Mouse (Mus musculus): ENCODE data around the gene Ubac2. TPM values are rescaled to one million over a fixed set of nuclear protein-coding genes. Genes with fewer than 3 reads are reported as not detected.

Gene Ubac2
- polyA plus RNA-seq, 1 experiment from 2014 or later, result 66.3 TPM

DNA sequence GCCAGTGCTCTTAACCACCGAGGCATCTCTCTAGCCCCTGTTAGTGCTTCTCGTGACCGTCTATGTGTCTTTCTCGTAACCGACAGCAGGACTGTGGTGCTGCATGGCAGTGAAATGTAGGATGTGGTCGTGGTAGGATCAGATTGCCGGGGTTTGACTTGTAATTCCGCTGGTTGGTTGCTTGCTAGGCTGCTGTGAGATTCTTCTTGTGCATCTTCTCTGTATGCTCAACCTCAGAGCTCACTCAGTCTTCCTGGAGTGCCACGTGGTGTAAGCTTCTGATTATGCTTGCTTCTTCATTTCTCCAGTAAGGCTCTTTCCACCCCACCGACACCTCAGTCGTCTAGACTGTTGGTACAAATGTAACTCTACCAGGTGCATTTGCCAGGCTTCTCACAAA lies 20.1 kb downstream of the Ubac2 start:
- Histone ChIP-seq H3K9ac (ENCODE audit: low read depth, low read length) (no peak overlapping the region), H3K4me3 (ENCODE audit: low read depth, low read length) (no peak overlapping the region), H3K27me3 (ENCODE audit: control insufficient read depth, insufficient read depth, low read length) (no peaks in the 10 kb centered on the region), H3K4me2 (replicated peaks; ENCODE audit: low read depth, low read length) (no peak overlapping the region), H3K9me3 (ENCODE audit: control insufficient read depth, low read length) (no peaks in the 10 kb centered on the region), H3K36me3 (ENCODE audit: control insufficient read depth, insufficient read depth, low read length) (no peaks in the 10 kb centered on the region), H3K4me1 (replicated peaks; ENCODE audit: control insufficient read depth, insufficient read depth, low read length) (no peaks in the 10 kb centered on the region), H3K27ac (ENCODE audit: low read depth, low read length) (no peak overlapping the region)
- 92% methylated on average over 11 of the region's 11 CpGs for WGBS
- no peak for ATAC-seq (ENCODE audit: low FRiP score)
- DNase-seq (ENCODE audit: low spot score), result no peak

DNA sequence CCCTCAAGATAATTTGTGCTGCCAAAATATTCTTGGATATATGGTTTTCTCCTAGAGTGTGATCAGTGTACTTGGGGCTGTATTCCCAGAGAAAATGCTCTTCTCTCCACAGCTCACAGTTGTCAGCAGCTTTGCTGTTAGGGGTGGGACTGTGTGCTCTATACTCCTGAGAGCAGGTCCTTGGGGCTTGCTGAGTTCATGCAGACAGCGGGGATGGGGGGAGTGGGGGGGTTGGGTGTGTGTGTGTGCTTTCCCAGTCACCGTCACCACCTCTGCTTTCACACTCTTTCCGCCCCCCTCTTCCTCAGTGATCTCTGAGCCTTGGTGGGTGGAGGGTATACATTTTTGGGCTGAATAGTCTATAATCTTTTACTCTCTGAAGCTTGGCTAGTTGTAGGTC lies 20.7 kb downstream of the Ubac2 start:
- H3K4me3 ChIP-seq (ENCODE audit: low read depth, low read length), result no peak overlapping the region
- no peak overlapping the region for H3K9ac ChIP-seq (ENCODE audit: low read depth, low read length)
- WGBS, result 86% methylated on average over 3 of the region's 3 CpGs
- H3K27ac ChIP-seq (ENCODE audit: low read depth, low read length), result no peak overlapping the region
- H3K9me3 ChIP-seq (ENCODE audit: control insufficient read depth, low read length), result no peaks in the 10 kb centered on the region
- ATAC-seq (ENCODE audit: low FRiP score), result no peak
- no peak for DNase-seq (ENCODE audit: low spot score)
- H3K4me1 ChIP-seq (replicated peaks; ENCODE audit: control insufficient read depth, insufficient read depth, low read length), result no peaks in the 10 kb centered on the region
- H3K27me3 ChIP-seq (ENCODE audit: control insufficient read depth, insufficient read depth, low read length), result no peaks in the 10 kb centered on the region
- H3K4me2 ChIP-seq (replicated peaks; ENCODE audit: low read depth, low read length), result no peak overlapping the region
- no peaks in the 10 kb centered on the region for H3K36me3 ChIP-seq (ENCODE audit: control insufficient read depth, insufficient read depth, low read length)

DNA sequence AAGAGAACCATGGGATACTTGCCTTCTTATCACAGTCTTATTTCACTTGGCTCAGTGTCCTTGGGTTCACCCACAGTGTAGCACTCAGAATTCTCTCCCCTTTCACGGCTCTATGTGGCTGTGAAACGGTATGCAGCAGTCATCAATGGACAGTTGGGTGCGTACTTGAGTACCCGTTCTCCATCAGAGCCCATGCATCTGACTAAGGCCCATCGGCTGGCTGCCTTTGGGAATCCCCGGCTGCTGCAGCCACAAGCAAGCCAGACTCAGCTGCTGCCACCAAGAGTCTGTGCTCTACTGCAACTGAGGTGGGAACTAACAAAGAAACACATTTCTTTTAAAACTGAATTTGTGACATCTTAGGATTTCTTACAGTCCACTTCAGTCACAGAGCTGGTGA lies 23.1 kb downstream of the Ubac2 start:
- Histone ChIP-seq H3K36me3 (ENCODE audit: control insufficient read depth, insufficient read depth, low read length) (no peaks in the 10 kb centered on the region), H3K27ac (ENCODE audit: low read depth, low read length) (no peak overlapping the region), H3K9ac (ENCODE audit: low read depth, low read length) (no peak overlapping the region), H3K4me1 (replicated peaks; ENCODE audit: control insufficient read depth, insufficient read depth, low read length) (no peaks in the 10 kb centered on the region), H3K4me3 (ENCODE audit: low read depth, low read length) (no peak overlapping the region), H3K27me3 (ENCODE audit: control insufficient read depth, insufficient read depth, low read length) (no peaks in the 10 kb centered on the region), H3K4me2 (replicated peaks; ENCODE audit: low read depth, low read length) (no peak overlapping the region), H3K9me3 (ENCODE audit: control insufficient read depth, low read length) (no peaks in the 10 kb centered on the region)
- no peak for DNase-seq (ENCODE audit: low spot score)
- no peak for ATAC-seq (ENCODE audit: low FRiP score)
- 89% methylated on average over 6 of the region's 6 CpGs for WGBS

DNA sequence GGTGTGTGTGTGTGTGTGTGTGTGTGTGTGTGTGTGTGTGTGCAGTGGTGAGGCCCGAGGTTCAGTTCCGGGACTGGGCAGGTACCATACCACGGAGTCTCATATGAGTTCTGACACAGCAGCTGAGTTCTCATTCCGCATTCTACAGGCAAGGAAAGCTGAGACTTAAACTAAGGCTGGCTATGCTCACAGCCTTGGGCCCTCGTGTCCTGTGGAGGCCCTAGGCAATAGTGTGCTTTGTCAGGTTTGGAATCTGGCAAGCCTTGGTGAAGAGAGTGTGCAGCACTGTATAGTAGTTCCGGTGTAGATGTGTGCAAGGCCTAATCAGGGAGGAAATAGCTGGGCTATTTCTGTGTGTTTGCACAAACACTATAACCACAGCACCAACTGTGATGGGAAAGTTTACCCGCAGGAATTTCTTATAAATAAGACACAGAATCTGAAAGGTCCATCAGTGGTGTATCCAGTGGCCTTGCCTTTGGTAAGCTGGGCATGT lies 25.0 kb downstream of the Ubac2 start:
- 96% methylated on average over 7 of the region's 7 CpGs for WGBS
- no peak for ATAC-seq (ENCODE audit: low FRiP score)
- H3K4me3 ChIP-seq (ENCODE audit: low read depth, low read length), result no peak overlapping the region
- no peaks in the 10 kb centered on the region for H3K27me3 ChIP-seq (ENCODE audit: control insufficient read depth, insufficient read depth, low read length)
- H3K27ac ChIP-seq (ENCODE audit: low read depth, low read length), result no peak overlapping the region
- H3K9ac ChIP-seq (ENCODE audit: low read depth, low read length), result no peak overlapping the region
- H3K4me1 ChIP-seq (replicated peaks; ENCODE audit: control insufficient read depth, insufficient read depth, low read length), result no peaks in the 10 kb centered on the region
- DNase-seq (ENCODE audit: low spot score), result no peak
- no peak overlapping the region for H3K4me2 ChIP-seq (replicated peaks; ENCODE audit: low read depth, low read length)
- H3K9me3 ChIP-seq (ENCODE audit: control insufficient read depth, low read length), result no peaks in the 10 kb centered on the region
- H3K36me3 ChIP-seq (ENCODE audit: control insufficient read depth, insufficient read depth, low read length), result no peaks in the 10 kb centered on the region

DNA sequence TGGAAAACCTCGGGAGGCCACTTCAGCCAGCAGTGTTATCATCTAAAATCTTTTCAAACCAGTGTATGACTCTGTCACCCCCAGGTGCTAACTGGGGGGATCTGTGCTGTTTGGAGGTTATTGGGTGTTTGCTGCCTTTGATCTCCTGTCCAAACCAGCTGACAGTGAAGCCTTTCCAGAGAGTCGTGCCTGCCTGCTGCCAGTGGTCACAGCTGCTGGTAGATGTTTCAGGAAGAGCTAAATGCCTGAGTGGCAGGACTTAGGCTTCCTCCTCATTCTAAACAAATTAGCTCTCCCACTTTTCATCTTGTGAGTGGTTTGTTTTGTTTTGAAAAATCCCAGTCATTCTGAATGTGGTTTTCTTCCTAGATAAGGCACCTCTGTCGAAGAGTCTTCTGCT lies 26.3 kb downstream of the Ubac2 start:
- Histone ChIP-seq H3K27me3 (ENCODE audit: control insufficient read depth, insufficient read depth, low read length) (no peaks in the 10 kb centered on the region), H3K4me3 (ENCODE audit: low read depth, low read length) (no peak overlapping the region), H3K4me1 (replicated peaks; ENCODE audit: control insufficient read depth, insufficient read depth, low read length) (no peaks in the 10 kb centered on the region), H3K9me3 (ENCODE audit: control insufficient read depth, low read length) (no peaks in the 10 kb centered on the region), H3K36me3 (ENCODE audit: control insufficient read depth, insufficient read depth, low read length) (no peaks in the 10 kb centered on the region), H3K4me2 (replicated peaks; ENCODE audit: low read depth, low read length) (no peak overlapping the region), H3K9ac (ENCODE audit: low read depth, low read length) (no peak overlapping the region), H3K27ac (ENCODE audit: low read depth, low read length) (no peak overlapping the region)
- WGBS, result 68% methylated on average over 3 of the region's 3 CpGs
- DNase-seq (ENCODE audit: low spot score), result no peak
- ATAC-seq (ENCODE audit: low FRiP score), result no peak

DNA sequence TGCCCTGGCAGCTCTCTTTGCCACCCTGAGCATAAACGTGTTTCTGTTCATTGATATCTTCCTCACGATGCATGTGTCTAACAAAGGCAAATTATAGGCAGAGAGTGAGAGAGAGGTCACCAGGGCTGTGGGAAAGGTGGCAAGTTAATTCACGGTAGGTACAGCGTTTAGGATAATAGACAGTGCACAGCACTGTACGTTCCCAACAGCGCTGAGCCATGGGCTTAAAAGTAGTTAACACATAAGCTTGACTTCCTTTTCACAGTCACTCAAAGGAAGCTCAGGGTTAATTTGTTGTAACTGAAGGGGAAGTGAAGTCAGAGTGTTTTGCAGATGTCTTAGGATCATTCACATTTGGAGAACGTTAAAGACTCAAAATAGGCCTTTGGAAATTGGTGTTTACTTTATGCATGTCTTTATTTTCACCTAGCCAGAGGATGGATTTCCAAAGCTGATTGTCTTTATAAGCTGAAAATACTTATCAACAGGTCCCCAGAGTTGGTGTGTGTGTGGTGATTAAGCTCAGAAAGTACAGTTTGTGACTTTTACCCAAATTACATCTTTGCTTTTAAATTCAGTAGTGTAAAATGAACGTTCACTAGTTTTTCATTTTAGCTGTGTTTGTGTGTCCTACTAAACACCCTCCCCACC lies 28.0 kb downstream of the Ubac2 start:
- Histone ChIP-seq H3K9ac (ENCODE audit: low read depth, low read length) (no peak overlapping the region), H3K4me3 (ENCODE audit: low read depth, low read length) (no peak overlapping the region), H3K4me1 (replicated peaks; ENCODE audit: control insufficient read depth, insufficient read depth, low read length) (no peaks in the 10 kb centered on the region), H3K27ac (ENCODE audit: low read depth, low read length) (no peak overlapping the region), H3K9me3 (ENCODE audit: control insufficient read depth, low read length) (no peaks in the 10 kb centered on the region), H3K36me3 (ENCODE audit: control insufficient read depth, insufficient read depth, low read length) (no peaks in the 10 kb centered on the region), H3K4me2 (replicated peaks; ENCODE audit: low read depth, low read length) (no peak overlapping the region), H3K27me3 (ENCODE audit: control insufficient read depth, insufficient read depth, low read length) (no peaks in the 10 kb centered on the region)
- ATAC-seq (ENCODE audit: low FRiP score), result no peak
- no peak for DNase-seq (ENCODE audit: low spot score)
- 90% methylated on average over 8 of the region's 8 CpGs for WGBS

DNA sequence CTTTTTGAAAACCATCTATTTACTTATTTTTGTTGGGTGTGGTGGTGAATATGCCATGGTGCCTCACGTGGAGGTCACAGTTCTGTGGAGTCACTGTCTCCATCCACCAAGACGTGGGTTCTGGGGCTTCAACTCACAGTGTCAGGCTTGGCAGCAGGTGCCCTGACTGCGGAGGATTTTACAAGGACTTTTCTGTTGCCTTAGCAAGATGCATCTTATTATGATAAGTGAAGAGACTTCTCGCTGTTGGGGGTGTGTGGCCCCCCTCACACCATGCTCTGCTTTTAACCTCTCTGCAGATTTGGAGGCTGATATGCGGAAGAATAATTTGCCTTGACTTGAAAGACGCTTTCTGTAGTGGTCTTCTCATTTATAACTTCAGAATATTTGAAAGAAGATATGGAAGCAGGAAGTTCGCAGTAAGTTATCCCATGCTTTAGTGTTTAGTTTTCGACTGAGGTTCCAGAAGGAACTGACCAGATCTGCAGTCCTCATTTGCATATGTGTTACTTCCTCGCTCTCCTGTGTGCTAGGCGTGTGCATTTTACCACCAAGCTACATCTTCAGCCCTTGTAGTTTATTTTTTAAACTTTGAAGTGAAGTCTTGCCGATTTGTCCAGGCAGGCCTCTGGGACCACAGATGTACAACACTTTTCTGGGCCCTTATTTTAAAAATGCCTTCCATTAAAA lies 28.7 kb downstream of the Ubac2 start:
- H3K27me3 ChIP-seq (ENCODE audit: control insufficient read depth, insufficient read depth, low read length), result no peaks in the 10 kb centered on the region
- DNase-seq (ENCODE audit: low spot score) (no peak), ATAC-seq (ENCODE audit: low FRiP score) (no peak)
- H3K9me3 ChIP-seq (ENCODE audit: control insufficient read depth, low read length), result no peaks in the 10 kb centered on the region
- 90% methylated on average over 11 of the region's 11 CpGs for WGBS
- H3K36me3 ChIP-seq (ENCODE audit: control insufficient read depth, insufficient read depth, low read length), result no peaks in the 10 kb centered on the region
- H3K4me2 ChIP-seq (replicated peaks; ENCODE audit: low read depth, low read length), result no peak overlapping the region
- H3K4me1 ChIP-seq (replicated peaks; ENCODE audit: control insufficient read depth, insufficient read depth, low read length), result no peaks in the 10 kb centered on the region
- no peak overlapping the region for H3K9ac ChIP-seq (ENCODE audit: low read depth, low read length)
- no peak overlapping the region for H3K4me3 ChIP-seq (ENCODE audit: low read depth, low read length)
- H3K27ac ChIP-seq (ENCODE audit: low read depth, low read length), result no peak overlapping the region

DNA sequence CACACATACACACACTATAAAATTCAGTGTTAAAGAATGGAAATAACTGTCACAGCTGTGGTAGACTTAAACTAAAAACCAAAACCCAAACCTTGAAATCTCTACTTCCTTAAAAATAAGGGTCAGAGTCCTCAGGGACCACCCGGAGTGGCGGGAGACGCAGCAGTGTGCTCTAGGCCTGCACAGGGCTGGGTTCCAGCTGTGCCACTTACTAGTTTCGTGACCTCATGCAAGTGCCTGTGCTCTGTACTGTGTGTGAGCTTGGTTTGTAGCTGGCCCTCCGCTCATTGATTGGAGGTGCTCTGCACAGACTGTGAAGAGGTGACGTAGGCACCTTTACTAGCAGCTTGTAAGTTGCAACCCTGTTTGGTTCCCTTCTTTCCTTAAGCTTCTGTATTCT lies 31.4 kb downstream of the Ubac2 start:
- Histone ChIP-seq H3K4me1 (replicated peaks; ENCODE audit: control insufficient read depth, insufficient read depth, low read length) (no peaks in the 10 kb centered on the region), H3K4me2 (replicated peaks; ENCODE audit: low read depth, low read length) (no peak overlapping the region), H3K4me3 (ENCODE audit: low read depth, low read length) (no peak overlapping the region), H3K9me3 (ENCODE audit: control insufficient read depth, low read length) (no peaks in the 10 kb centered on the region), H3K36me3 (ENCODE audit: control insufficient read depth, insufficient read depth, low read length) (no peaks in the 10 kb centered on the region), H3K9ac (ENCODE audit: low read depth, low read length) (no peak overlapping the region), H3K27ac (ENCODE audit: low read depth, low read length) (no peak overlapping the region), H3K27me3 (ENCODE audit: control insufficient read depth, insufficient read depth, low read length) (no peaks in the 10 kb centered on the region)
- ATAC-seq (ENCODE audit: low FRiP score), result no peak
- DNase-seq (ENCODE audit: low spot score), result no peak
- WGBS, result 93% methylated on average over 6 of the region's 6 CpGs

DNA sequence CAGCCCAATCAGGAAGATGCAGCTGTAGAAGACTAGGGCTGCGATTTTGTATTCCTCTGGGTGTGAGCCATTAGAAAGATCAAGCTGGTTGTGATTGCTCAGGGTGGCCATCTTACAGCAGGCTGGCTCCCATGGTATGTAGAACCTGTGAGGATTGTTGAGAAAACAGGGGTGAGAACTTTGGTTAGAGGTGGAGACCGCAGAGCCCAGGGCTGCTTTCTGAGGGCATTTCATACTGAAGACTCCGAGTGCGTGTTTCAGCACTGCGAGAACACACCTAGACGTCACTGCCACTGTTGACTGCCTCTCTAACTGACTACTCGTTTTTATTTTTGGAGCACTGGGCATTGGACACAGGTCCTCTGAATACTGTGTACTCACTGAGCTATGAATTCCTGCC lies 34.1 kb downstream of the Ubac2 start:
- H3K27me3 ChIP-seq (ENCODE audit: control insufficient read depth, insufficient read depth, low read length), result no peaks in the 10 kb centered on the region
- H3K36me3 ChIP-seq (ENCODE audit: control insufficient read depth, insufficient read depth, low read length), result no peaks in the 10 kb centered on the region
- H3K9me3 ChIP-seq (ENCODE audit: control insufficient read depth, low read length), result no peaks in the 10 kb centered on the region
- no peak for ATAC-seq (ENCODE audit: low FRiP score)
- H3K4me3 ChIP-seq (ENCODE audit: low read depth, low read length), result no peak overlapping the region
- H3K27ac ChIP-seq (ENCODE audit: low read depth, low read length), result no peak overlapping the region
- H3K4me1 ChIP-seq (replicated peaks; ENCODE audit: control insufficient read depth, insufficient read depth, low read length), result no peaks in the 10 kb centered on the region
- H3K4me2 ChIP-seq (replicated peaks; ENCODE audit: low read depth, low read length), result no peak overlapping the region
- 95% methylated on average over 7 of the region's 7 CpGs for WGBS
- DNase-seq (ENCODE audit: low spot score), result no peak
- no peak overlapping the region for H3K9ac ChIP-seq (ENCODE audit: low read depth, low read length)

Data from hindbrain, embryonic 11.5 days (tissue).